Mouse (Mus musculus): ENCODE results near the gene Atcay. TPM values are rescaled to one million over a fixed set of nuclear protein-coding genes. Genes with fewer than 3 reads are reported as not detected.
A peak's percentile ranks its signal among the peaks of the same experiment; 100 is the strongest.

The Atcay gene
- not detected in 2 replicates for polyA plus RNA-seq (2012; ENCODE audit: insufficient read depth, insufficient read length, low replicate concordance, missing spikeins)

- WGBS: 3% methylated on average over 27 of the region's 27 CpGs
- H3K4me3 ChIP-seq (ENCODE audit: insufficient read depth, low read depth, low read length): peak within 1 kb of the TSS; percentile 59
- peaks cover 28% of the 10 kb centered on the region for H3K4me1 ChIP-seq (ENCODE audit: control insufficient read depth, insufficient read depth, low read length)
- TF ChIP-seq CTCF (IDR thresholded peaks at IDR 0.05; ENCODE audit: insufficient read depth, low read depth, low read length) (peak; percentile 33; the same call in 1 of the 2 replicates), POLR2A (IDR thresholded peaks at IDR 0.05; ENCODE audit: insufficient read depth, low read depth, low read length) (peak; percentile 92)
- peak within 1 kb of the TSS; percentile 90 for H3K27ac ChIP-seq (ENCODE audit: insufficient read depth, low read depth, low read length)
Measured at GRCm38 (mm10) chr10:81230438-81231332, at the start of gene Atcay. Gene Atcay, minus strand, starts transcription at chr10:81230833.

- 48% methylated on average over 10 of the region's 10 CpGs for WGBS
- no peak overlapping the region for H3K27ac ChIP-seq (ENCODE audit: insufficient read depth, low read depth, low read length)
Measured at GRCm38 (mm10) chr10:81279496-81279895, 48.9 kb upstream of the Atcay start.

GRCm38 (mm10) chr10:81277676-81278075 lies 47.0 kb upstream of the Atcay start:
- no peak overlapping the region for H3K4me3 ChIP-seq (ENCODE audit: insufficient read depth, low read depth, low read length)
- no peaks in the 10 kb centered on the region for H3K4me1 ChIP-seq (ENCODE audit: control insufficient read depth, insufficient read depth, low read length)
- TF ChIP-seq CTCF (IDR thresholded peaks at IDR 0.05; ENCODE audit: insufficient read depth, low read depth, low read length) (no peak), POLR2A (IDR thresholded peaks at IDR 0.05; ENCODE audit: insufficient read depth, low read depth, low read length) (no peak)
- no peak overlapping the region for H3K27ac ChIP-seq (ENCODE audit: insufficient read depth, low read depth, low read length)
- WGBS: 78% methylated on average over 22 of the region's 22 CpGs

More at GRCm38 (mm10) chr10:81279496-81279895, 48.9 kb upstream of the Atcay start:
- no peak overlapping the region for H3K4me3 ChIP-seq (ENCODE audit: insufficient read depth, low read depth, low read length)
- TF ChIP-seq CTCF (IDR thresholded peaks at IDR 0.05; ENCODE audit: insufficient read depth, low read depth, low read length): no peak
- TF ChIP-seq POLR2A (IDR thresholded peaks at IDR 0.05; ENCODE audit: insufficient read depth, low read depth, low read length): no peak
- H3K4me1 ChIP-seq (ENCODE audit: control insufficient read depth, insufficient read depth, low read length): no peaks in the 10 kb centered on the region

GRCm38 (mm10) chr10:81273842-81274241 lies 43.2 kb upstream of the Atcay start:
- WGBS: 93% methylated on average over 19 of the region's 19 CpGs
- Histone ChIP-seq H3K4me3 (ENCODE audit: insufficient read depth, low read depth, low read length) (no peak overlapping the region), H3K27ac (ENCODE audit: insufficient read depth, low read depth, low read length) (no peak overlapping the region), H3K4me1 (ENCODE audit: control insufficient read depth, insufficient read depth, low read length) (peaks cover 6% of the 10 kb centered on the region)
- no peak for TF ChIP-seq CTCF (IDR thresholded peaks at IDR 0.05; ENCODE audit: insufficient read depth, low read depth, low read length)
- TF ChIP-seq POLR2A (IDR thresholded peaks at IDR 0.05; ENCODE audit: insufficient read depth, low read depth, low read length): no peak

GRCm38 (mm10) chr10:81272356-81272755 lies 41.7 kb upstream of the Atcay start:
- WGBS: 91% methylated on average over 21 of the region's 21 CpGs
- no peak for TF ChIP-seq POLR2A (IDR thresholded peaks at IDR 0.05; ENCODE audit: insufficient read depth, low read depth, low read length)
- TF ChIP-seq CTCF (IDR thresholded peaks at IDR 0.05; ENCODE audit: insufficient read depth, low read depth, low read length): no peak
- H3K27ac ChIP-seq (ENCODE audit: insufficient read depth, low read depth, low read length): no peak overlapping the region
- H3K4me3 ChIP-seq (ENCODE audit: insufficient read depth, low read depth, low read length): no peak overlapping the region
- peaks cover 14% of the 10 kb centered on the region for H3K4me1 ChIP-seq (ENCODE audit: control insufficient read depth, insufficient read depth, low read length)

- WGBS: 73% methylated on average over 16 of the region's 16 CpGs
Measured at GRCm38 (mm10) chr10:81268643-81269412, 38.2 kb upstream of the Atcay start.

GRCm38 (mm10) chr10:81268056-81268455 lies 37.4 kb upstream of the Atcay start:
- peaks cover 20% of the 10 kb centered on the region for H3K4me1 ChIP-seq (ENCODE audit: control insufficient read depth, insufficient read depth, low read length)
- peak overlapping the region; percentile 76 for H3K4me3 ChIP-seq (ENCODE audit: insufficient read depth, low read depth, low read length)
- no peak overlapping the region for H3K27ac ChIP-seq (ENCODE audit: insufficient read depth, low read depth, low read length)
- peak; percentile 47; the same call in 1 of the 2 replicates for TF ChIP-seq POLR2A (IDR thresholded peaks at IDR 0.05; ENCODE audit: insufficient read depth, low read depth, low read length)
- TF ChIP-seq CTCF (IDR thresholded peaks at IDR 0.05; ENCODE audit: insufficient read depth, low read depth, low read length): no peak
- 2% methylated on average over 23 of the region's 23 CpGs for WGBS

More at GRCm38 (mm10) chr10:81268643-81269412, 38.2 kb upstream of the Atcay start:
- Histone ChIP-seq H3K4me3 (ENCODE audit: insufficient read depth, low read depth, low read length) (peak overlapping the region; percentile 76), H3K27ac (ENCODE audit: insufficient read depth, low read depth, low read length) (no peak overlapping the region), H3K4me1 (ENCODE audit: control insufficient read depth, insufficient read depth, low read length) (peaks cover 20% of the 10 kb centered on the region)
- TF ChIP-seq CTCF (IDR thresholded peaks at IDR 0.05; ENCODE audit: insufficient read depth, low read depth, low read length): no peak
- no peak for TF ChIP-seq POLR2A (IDR thresholded peaks at IDR 0.05; ENCODE audit: insufficient read depth, low read depth, low read length)

- Histone ChIP-seq H3K4me3 (ENCODE audit: insufficient read depth, low read depth, low read length) (peak within 1 kb of the TSS; percentile 76), H3K27ac (ENCODE audit: insufficient read depth, low read depth, low read length) (peak within 1 kb of the TSS; percentile 64; the same call in 1 of the 2 replicates), H3K4me1 (ENCODE audit: control insufficient read depth, insufficient read depth, low read length) (peaks cover 20% of the 10 kb centered on the region)
- no peak for TF ChIP-seq CTCF (IDR thresholded peaks at IDR 0.05; ENCODE audit: insufficient read depth, low read depth, low read length)
- peak; percentile 81 for TF ChIP-seq POLR2A (IDR thresholded peaks at IDR 0.05; ENCODE audit: insufficient read depth, low read depth, low read length)
- WGBS: under 1% methylated on average over 48 of the region's 48 CpGs
Measured at GRCm38 (mm10) chr10:81266211-81267105, 35.8 kb upstream of the Atcay start, which contains the start of the genes Mrpl54 and Apba3. Gene Mrpl54, minus strand, starts transcription at chr10:81266934. Gene Apba3, plus strand, starts transcription at chr10:81266960.
